Mouse (Mus musculus) WW6 (cell line): ENCODE measurements around the gene Auh.
A peak's percentile ranks its signal among the peaks of the same experiment; 100 is the strongest.

Source experiments
- DNase-seq: peaks from one replicate; pipeline ENCODE4 v3.0.0-alpha.2; 2013; ENCODE audit warnings: low read depth, low spot score

Auh gene

GRCm38 (mm10) chr13:52878823-52879222 is 50.7 kb downstream of the Auh start:
- DNase-seq: no peak

GRCm38 (mm10) chr13:52875541-52876325 is 53.7 kb downstream of the Auh start:
- DNase-seq: peak; percentile 14

GRCm38 (mm10) chr13:52875089-52875488 is 54.4 kb downstream of the Auh start:
- no peak for DNase-seq

GRCm38 (mm10) chr13:52874338-52874737 is 55.1 kb downstream of the Auh start:
- no peak for DNase-seq

GRCm38 (mm10) chr13:52873923-52874322 is 55.6 kb downstream of the Auh start:
- no peak for DNase-seq

- no peak for DNase-seq
Observed at GRCm38 (mm10) chr13:52866005-52866792, 63.3 kb downstream of the Auh start.

- no peak for DNase-seq
Observed at GRCm38 (mm10) chr13:52863436-52863835, 66.0 kb downstream of the Auh start.

GRCm38 (mm10) chr13:52860006-52860685 is 69.3 kb downstream of the Auh start:
- no peak for DNase-seq

- DNase-seq: no peak
Observed at GRCm38 (mm10) chr13:52859065-52859820, 70.2 kb downstream of the Auh start.

GRCm38 (mm10) chr13:52858373-52858772 is 71.1 kb downstream of the Auh start:
- no peak for DNase-seq

GRCm38 (mm10) chr13:52857781-52858180 is 71.7 kb downstream of the Auh start:
- no peak for DNase-seq

GRCm38 (mm10) chr13:52853536-52853935 is 75.9 kb downstream of the Auh start:
- DNase-seq: no peak

- no peak for DNase-seq
Observed at GRCm38 (mm10) chr13:52851886-52852285, 77.6 kb downstream of the Auh start.

GRCm38 (mm10) chr13:52850024-52850723 is 79.3 kb downstream of the Auh start:
- DNase-seq: no peak

- DNase-seq: no peak
Observed at GRCm38 (mm10) chr13:52849394-52849801, 80.1 kb downstream of the Auh start.

GRCm38 (mm10) chr13:52847481-52847880 is 82.0 kb downstream of the Auh start:
- no peak for DNase-seq

- no peak for DNase-seq
Observed at GRCm38 (mm10) chr13:52847071-52847470, 82.4 kb downstream of the Auh start.

GRCm38 (mm10) chr13:52845618-52846017 is 83.9 kb downstream of the Auh start:
- no peak for DNase-seq

- no peak for DNase-seq
Observed at GRCm38 (mm10) chr13:52843536-52844178, 85.8 kb downstream of the Auh start.

GRCm38 (mm10) chr13:52836231-52836630 is 93.2 kb downstream of the Auh start:
- no peak for DNase-seq
